Mouse (Mus musculus): ENCODE data around the gene Cops8.

The Cops8 gene

GRCm38 (mm10) chr1:90652553-90652952 is 49.8 kb downstream of the Cops8 start:
- DNase-seq, result no peak

GRCm38 (mm10) chr1:90656492-90657245 is 53.9 kb downstream of the Cops8 start:
- no peak for DNase-seq

GRCm38 (mm10) chr1:90657292-90658050 is 54.7 kb downstream of the Cops8 start:
- DNase-seq, result no peak

- no peak for DNase-seq
These were observed 55.8 kb downstream of the Cops8 start for GRCm38 (mm10) chr1:90658581-90658980.

GRCm38 (mm10) chr1:90660150-90660549 is 57.4 kb downstream of the Cops8 start:
- DNase-seq, result no peak

DNA sequence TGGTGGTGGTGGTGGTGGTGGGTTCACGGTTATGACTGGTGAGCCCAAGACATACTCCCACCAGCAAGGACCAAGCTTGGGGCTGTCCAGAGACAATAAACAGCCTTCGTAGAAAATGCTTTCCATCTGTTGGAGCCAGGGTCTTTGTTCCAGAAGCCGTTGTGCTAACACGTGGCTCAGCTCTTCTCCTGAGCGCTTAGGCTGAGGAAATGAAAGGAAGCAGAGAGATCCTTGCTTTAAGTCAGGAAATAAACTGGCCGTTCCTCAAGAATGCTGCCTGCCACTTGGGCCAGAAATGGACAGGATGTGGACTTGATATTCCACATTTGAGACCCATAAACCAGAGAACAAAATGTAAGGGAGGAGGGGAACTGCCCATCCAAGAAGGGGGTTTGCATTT is 59.7 kb downstream of the Cops8 start:
- no peak for DNase-seq

Measured in kidney, adult 18-20 months (tissue).